Mouse (Mus musculus) E14TG2a.4 (cell line): ENCODE measurements around the gene Ppargc1a.

Experiments
- H3K27me3 ChIP-seq: 2 replicates; pipeline ENCODE4 v1.6.1; 2014; ENCODE audit warnings: low read length, control low read depth; ENCODE audit not compliant: insufficient read depth
- H3K36me3 ChIP-seq: 2 replicates; pipeline ENCODE4 v1.6.1; 2014; ENCODE audit warnings: low read length, control low read depth; ENCODE audit not compliant: insufficient read depth
- H3K4me1 ChIP-seq: replicated peaks from 2 replicates; pipeline ENCODE4 v1.6.1; 2014; ENCODE audit warnings: low read depth, low read length, control low read depth
- H3K4me3 ChIP-seq: replicated peaks from 2 replicates; pipeline ENCODE4 v1.5.1; 2014; ENCODE audit warnings: mild to moderate bottlenecking, low read length
- H3K9me3 ChIP-seq: 2 replicates; pipeline ENCODE4 v1.6.1; 2014; ENCODE audit warnings: low read length, control low read depth
- CTCF ChIP-seq: conservative IDR thresholded peaks from 2 replicates; pipeline ENCODE4 v1.5.1; 2014; ENCODE audit warnings: low read length
- NANOG ChIP-seq: IDR thresholded peaks from 2 replicates; pipeline ENCODE4 v1.6.1; 2014; ENCODE audit warnings: borderline replicate concordance, low read length, mixed read lengths
- POU5F1 ChIP-seq: IDR thresholded peaks from 2 replicates; pipeline ENCODE4 v1.6.1; 2014; ENCODE audit warnings: low read length, borderline replicate concordance

Ppargc1a gene

DNA sequence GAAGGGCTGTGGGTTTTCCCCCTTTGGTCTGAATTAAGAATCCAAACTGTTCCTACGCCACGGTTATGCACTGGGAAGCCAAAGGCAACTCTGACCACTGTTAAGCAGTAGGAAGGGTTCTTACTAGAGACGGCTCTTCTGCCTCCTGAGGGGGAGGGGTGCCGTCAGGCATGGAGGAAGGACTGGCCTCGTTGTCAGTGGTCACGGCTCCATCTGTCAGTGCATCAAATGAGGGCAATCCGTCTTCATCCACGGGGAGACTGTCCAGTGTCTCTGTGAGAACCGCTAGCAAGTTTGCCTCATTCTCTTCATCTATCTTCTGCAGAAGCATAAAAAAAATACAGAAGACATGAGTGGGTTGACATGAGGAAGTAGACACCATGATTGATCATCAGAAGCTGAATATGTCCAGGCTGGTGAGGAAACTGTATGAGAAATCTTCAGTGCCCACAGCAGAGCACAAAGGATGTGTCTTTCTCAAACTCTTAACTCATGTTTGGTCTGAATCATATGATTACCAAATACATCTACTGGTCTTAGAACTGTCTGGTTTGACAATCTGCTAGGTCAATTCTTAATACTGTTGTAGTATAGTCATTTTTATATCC is 69.5 kb downstream of the Ppargc1a start:
- H3K4me1 ChIP-seq, result no peaks in the 10 kb centered on the region
- TF ChIP-seq CTCF, result no peak
- no peak for TF ChIP-seq NANOG
- TF ChIP-seq POU5F1, result no peak
- H3K4me3 ChIP-seq, result no peak overlapping the region
- no peaks in the 10 kb centered on the region for H3K36me3 ChIP-seq
- H3K9me3 ChIP-seq, result no peaks in the 10 kb centered on the region
- no peaks in the 10 kb centered on the region for H3K27me3 ChIP-seq

DNA sequence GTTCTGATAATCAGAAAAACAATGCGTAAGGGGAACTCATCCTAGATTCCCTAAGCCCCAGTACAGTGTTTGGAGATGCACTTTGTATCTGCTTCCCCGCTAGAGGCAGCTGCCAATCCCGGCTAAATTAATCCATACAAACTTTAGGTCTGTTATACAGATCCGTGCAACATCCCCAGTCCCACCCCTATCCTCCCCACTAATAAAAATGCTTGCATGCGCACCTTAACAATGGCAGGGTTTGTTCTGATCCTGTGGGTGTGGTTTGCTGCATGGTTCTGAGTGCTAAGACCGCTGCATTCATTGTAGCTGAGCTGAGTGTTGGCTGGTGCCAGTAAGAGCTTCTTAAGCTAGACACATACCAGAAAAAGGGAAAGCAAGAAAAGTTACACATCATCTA is 72.1 kb downstream of the Ppargc1a start:
- Histone ChIP-seq H3K36me3 (no peaks in the 10 kb centered on the region), H3K9me3 (no peaks in the 10 kb centered on the region), H3K4me1 (no peaks in the 10 kb centered on the region), H3K4me3 (no peak overlapping the region), H3K27me3 (no peaks in the 10 kb centered on the region)
- no peak for TF ChIP-seq NANOG
- no peak for TF ChIP-seq CTCF
- TF ChIP-seq POU5F1, result no peak

DNA sequence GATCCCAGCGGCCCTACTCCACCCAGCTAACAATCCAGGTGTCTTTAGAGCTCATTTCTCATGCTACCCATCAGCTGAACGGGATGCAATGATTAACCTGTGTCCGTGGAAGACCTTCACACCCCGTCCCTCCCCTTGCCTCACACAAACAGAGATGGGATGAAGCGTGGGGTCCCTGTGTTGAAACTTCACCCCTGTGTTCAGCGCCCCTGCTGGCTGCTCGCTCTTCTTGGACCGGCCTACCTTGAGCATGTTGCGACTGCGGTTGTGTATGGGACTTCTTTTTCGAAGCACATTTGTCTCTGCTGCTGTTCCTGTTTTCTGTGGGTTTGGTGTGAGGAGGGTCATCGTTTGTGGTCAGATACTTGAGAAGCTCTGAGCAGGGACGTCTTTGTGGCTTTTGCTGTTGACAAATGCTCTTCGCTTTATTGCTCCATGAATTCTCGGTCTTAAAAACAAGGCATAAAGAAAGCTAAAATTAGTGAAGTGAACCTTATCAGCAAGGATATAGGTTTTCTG is 73.1 kb downstream of the Ppargc1a start:
- H3K36me3 ChIP-seq, result no peaks in the 10 kb centered on the region
- H3K9me3 ChIP-seq, result no peaks in the 10 kb centered on the region
- no peak overlapping the region for H3K4me3 ChIP-seq
- H3K4me1 ChIP-seq, result no peaks in the 10 kb centered on the region
- H3K27me3 ChIP-seq, result no peaks in the 10 kb centered on the region
- TF ChIP-seq NANOG (no peak), CTCF (no peak), POU5F1 (no peak)

DNA sequence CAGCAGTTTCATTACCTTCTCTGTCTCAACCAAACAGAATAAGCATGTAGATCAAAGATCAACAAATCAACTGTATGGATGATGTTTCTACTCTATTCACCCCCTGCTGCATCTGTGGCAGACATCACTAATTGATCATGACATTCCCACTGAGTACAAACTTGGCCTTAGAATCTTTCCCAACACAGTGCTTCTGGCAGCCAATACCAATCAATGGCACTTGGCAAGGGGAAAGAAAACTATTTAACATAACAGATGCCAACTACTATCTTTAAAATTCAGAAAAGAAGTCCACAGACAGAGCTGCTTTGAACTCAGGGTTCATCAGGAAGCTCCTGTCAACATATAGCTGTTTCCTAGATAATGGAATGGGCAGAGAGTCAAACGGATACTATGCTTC is 83.8 kb downstream of the Ppargc1a start:
- TF ChIP-seq POU5F1 (no peak), CTCF (no peak), NANOG (no peak)
- H3K27me3 ChIP-seq, result no peaks in the 10 kb centered on the region
- no peaks in the 10 kb centered on the region for H3K36me3 ChIP-seq
- no peaks in the 10 kb centered on the region for H3K4me1 ChIP-seq
- no peak overlapping the region for H3K4me3 ChIP-seq
- no peaks in the 10 kb centered on the region for H3K9me3 ChIP-seq

DNA sequence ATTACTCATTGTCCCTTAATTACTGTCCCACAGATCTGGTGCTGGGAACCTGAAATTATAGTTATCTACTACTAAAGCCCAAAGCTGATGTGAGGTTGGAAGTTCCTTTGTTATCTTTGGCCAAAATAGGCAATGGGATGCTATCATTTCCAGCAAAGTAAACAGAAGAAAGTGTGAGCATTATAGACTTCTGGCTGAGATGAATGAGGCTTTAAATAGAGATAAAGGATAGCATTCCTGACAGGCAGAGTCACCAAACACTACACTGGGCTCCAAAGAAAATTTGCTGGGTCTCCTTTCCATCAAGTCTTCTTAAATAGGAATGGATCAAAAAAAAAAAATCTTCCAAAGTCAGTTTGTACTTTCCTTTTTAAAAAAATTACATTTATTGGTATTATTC is 87.7 kb downstream of the Ppargc1a start:
- H3K4me1 ChIP-seq, result no peaks in the 10 kb centered on the region
- H3K27me3 ChIP-seq, result no peaks in the 10 kb centered on the region
- TF ChIP-seq POU5F1 (no peak), NANOG (no peak), CTCF (no peak)
- H3K36me3 ChIP-seq, result no peaks in the 10 kb centered on the region
- no peak overlapping the region for H3K4me3 ChIP-seq
- no peaks in the 10 kb centered on the region for H3K9me3 ChIP-seq

DNA sequence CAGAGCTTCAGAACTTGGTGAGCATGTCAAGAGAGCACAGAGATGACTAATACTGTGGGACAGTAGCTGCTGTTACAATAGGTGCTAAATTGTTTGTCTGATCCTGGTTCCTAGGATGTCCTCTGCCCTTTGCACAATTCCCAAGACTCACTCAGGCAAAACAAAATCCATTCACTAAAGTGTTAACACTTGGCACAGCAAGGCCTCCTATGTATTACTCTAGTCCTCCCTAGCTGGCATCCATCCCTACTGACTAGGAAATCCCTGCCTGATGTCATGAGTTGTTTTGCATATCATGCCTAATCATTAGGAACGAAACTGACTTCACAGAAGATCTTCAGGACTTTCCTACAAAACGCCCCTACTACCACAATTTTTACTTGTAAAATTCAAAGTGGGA is 88.1 kb downstream of the Ppargc1a start:
- Histone ChIP-seq H3K4me3 (no peak overlapping the region), H3K9me3 (no peaks in the 10 kb centered on the region), H3K27me3 (no peaks in the 10 kb centered on the region), H3K36me3 (no peaks in the 10 kb centered on the region), H3K4me1 (no peaks in the 10 kb centered on the region)
- TF ChIP-seq NANOG (no peak), CTCF (no peak), POU5F1 (no peak)

DNA sequence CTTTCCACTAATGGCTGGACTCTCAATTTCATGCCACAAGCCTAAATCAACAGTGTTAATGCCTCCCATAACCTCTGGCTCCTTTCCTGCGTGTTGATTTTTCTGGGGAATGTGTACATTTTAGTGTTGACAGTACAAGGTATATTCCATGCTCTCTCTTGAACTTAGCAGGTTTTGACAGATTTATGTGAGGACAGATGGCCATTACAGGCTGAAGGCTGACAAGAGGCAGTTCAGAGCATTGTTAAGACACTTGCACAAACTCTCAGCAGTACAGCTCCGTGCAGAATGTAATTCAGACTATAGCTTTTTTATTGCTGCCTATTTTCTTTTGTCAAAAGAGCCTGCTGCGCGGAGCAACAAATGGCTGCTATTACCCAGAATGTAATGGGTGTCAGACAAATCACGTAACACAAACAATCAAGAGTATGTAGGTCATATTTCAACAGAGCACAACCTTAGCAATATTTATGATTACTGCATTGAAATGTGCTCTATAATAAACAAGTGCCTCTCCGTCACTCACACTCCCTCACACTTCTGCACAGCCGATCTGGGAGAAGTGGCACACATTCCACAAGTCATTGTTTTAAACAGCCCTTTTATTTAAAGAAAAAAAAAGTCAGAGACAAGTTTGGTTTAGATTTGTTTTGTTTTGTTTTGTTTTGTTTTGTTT is 89.1 kb downstream of the Ppargc1a start:
- H3K4me3 ChIP-seq, result no peak overlapping the region
- no peaks in the 10 kb centered on the region for H3K36me3 ChIP-seq
- TF ChIP-seq POU5F1, result no peak
- no peak for TF ChIP-seq NANOG
- no peak for TF ChIP-seq CTCF
- H3K27me3 ChIP-seq, result no peaks in the 10 kb centered on the region
- H3K4me1 ChIP-seq, result no peaks in the 10 kb centered on the region
- H3K9me3 ChIP-seq, result no peaks in the 10 kb centered on the region

DNA sequence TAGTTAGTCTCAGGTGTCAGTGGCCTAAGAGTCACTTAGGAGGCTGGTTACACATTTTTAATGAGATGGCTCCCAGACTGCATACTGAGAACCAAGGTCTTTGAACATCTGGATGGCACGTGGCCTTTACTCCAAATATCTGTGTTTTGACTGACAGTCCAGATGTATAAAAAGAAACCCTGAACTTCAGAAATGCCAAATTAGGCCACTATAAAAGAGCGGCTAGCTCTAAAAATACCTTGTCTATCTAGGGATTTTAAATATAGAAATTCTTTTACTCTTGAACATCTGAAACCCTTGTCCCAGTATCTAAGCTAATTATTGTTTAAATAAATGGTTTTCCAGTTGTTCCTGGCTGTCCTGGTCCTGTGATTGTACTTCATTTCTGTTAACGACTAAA is 90.4 kb downstream of the Ppargc1a start:
- Histone ChIP-seq H3K9me3 (no peaks in the 10 kb centered on the region), H3K27me3 (no peaks in the 10 kb centered on the region), H3K36me3 (no peaks in the 10 kb centered on the region), H3K4me3 (no peak overlapping the region), H3K4me1 (no peaks in the 10 kb centered on the region)
- no peak for TF ChIP-seq CTCF
- TF ChIP-seq NANOG, result no peak
- TF ChIP-seq POU5F1, result no peak
